In the genomic region with DNA sequence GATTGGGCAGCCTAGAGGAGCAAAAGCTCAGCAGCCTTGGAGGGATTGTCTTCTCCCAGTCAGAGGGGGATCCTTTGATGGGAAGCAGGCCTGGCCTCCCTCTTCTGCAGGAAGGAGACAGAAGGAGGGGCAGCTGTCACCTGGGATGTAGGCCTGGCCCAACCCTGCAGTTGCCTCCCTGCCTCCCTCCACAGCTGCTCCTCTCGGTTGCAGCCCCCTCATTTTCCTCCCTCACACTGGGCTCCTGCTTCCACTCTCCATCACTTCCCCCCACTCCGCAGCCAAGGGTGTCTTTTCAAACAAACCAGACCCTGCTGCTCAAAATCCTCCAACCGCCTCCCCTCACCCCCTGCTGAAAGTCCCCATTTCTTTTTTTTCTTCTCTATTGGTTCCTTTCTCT, we compare ENCODE assay signal across 10 mouse cellular contexts. TPM values are rescaled to one million over a fixed set of nuclear protein-coding genes. Genes with fewer than 3 reads are reported as not detected.
A peak's percentile ranks its signal among the peaks of the same experiment; 100 is the strongest.
DNase-seq lines count a peak whose midpoint lies in the region; ATAC-seq and TF ChIP-seq lines count a peak whose summit lies in the region.
"Had no signal": no experiment of that assay in that cellular context is flagged by ENCODE, and none has a peak within 500 bp of the region (broad histone marks: within the 10 kb centered on the region; RNA-seq: fewer than 3 reads in every experiment).

No protein-coding gene starts in this region.

- H3K79me2 ChIP-seq in liver, adult 2 months (ENCODE audit: control insufficient read depth, insufficient read depth, low read length) = no peaks in the 10 kb centered on the region

- H3K9me3 ChIP-seq in heart, embryonic 11.5 days (replicated peaks; ENCODE audit: control insufficient read depth, low read length) = no peaks in the 10 kb centered on the region
- H3K9me3 ChIP-seq in liver, embryonic 11.5 days (ENCODE audit: control insufficient read depth, low read length) = no peaks in the 10 kb centered on the region
- no peaks in the 10 kb centered on the region for H3K9me3 ChIP-seq in intestine, embryonic 15.5 days
- H3K9me3 ChIP-seq in liver, embryonic 12.5 days (replicated peaks) = no peaks in the 10 kb centered on the region

- DNase-seq in heart, adult 18-20 months = no peak
- no peak for DNase-seq in liver, adult 2 months (ENCODE audit: extremely low read depth, low read depth, low spot score)
- DNase-seq in liver, embryonic 11.5 days (ENCODE audit: low spot score) = no peak
- DNase-seq in adrenal gland, postnatal 4 days (ENCODE audit: low spot score in 2 of 2) = no peak
- no peak for DNase-seq in neural tube, embryonic 10.5 days (ENCODE audit: extremely low spot score, low spot score)
- DNase-seq: gastrocnemius, postnatal 25 days; retina, postnatal 1 day had no signal

- H3K4me3 ChIP-seq in heart, embryonic 11.5 days (ENCODE audit: low read depth, low read length) = no peak overlapping the region
- peak overlapping the region; percentile 30; the same call in 1 of the 2 replicates for H3K4me3 ChIP-seq in liver, adult 2 months (ENCODE audit: insufficient read depth, low read depth, low read length)
- no peak overlapping the region for H3K4me3 ChIP-seq in liver, embryonic 11.5 days (ENCODE audit: low read depth, low read length)
- H3K4me3 ChIP-seq in intestine, embryonic 15.5 days (replicated peaks) = no peak overlapping the region
- H3K4me3 ChIP-seq in liver, embryonic 12.5 days = no peak overlapping the region

- no peak overlapping the region for H3K9ac ChIP-seq in heart, embryonic 11.5 days (ENCODE audit: low read depth, low read length)
- H3K9ac ChIP-seq in liver, adult 2 months (ENCODE audit: low read depth, low read length) = no peak overlapping the region
- no peak overlapping the region for H3K9ac ChIP-seq in liver, embryonic 11.5 days (ENCODE audit: low read depth, low read length)
- no peak overlapping the region for H3K9ac ChIP-seq in intestine, embryonic 15.5 days
- H3K9ac ChIP-seq in liver, embryonic 12.5 days = no peak overlapping the region

- ATAC-seq in heart, embryonic 11.5 days (replicated peaks; ENCODE audit: insufficient number of reproducible peaks, low FRiP score, low TSS enrichment) = peak; percentile 68; the same call in 1 of the 2 replicates
- ATAC-seq in liver, embryonic 11.5 days (replicated peaks; ENCODE audit: low FRiP score) = no peak
- peak; percentile 68 for ATAC-seq in intestine, embryonic 15.5 days
- no peak for ATAC-seq in liver, embryonic 12.5 days

- WGBS in heart, embryonic 11.5 days (ENCODE audit: insufficient replicate concordance) = 19% methylated on average over 3 of the region's 3 CpGs
- WGBS in liver, adult 2 months = 81% methylated on average over 3 of the region's 3 CpGs
- WGBS in liver, embryonic 11.5 days = 50% methylated on average over 3 of the region's 3 CpGs
- WGBS in intestine, embryonic 15.5 days = 40% methylated on average over 3 of the region's 3 CpGs
- WGBS in liver, embryonic 12.5 days (ENCODE audit: insufficient replicate concordance) = 33% methylated on average over 3 of the region's 3 CpGs

- H3K27ac ChIP-seq in heart, embryonic 11.5 days (ENCODE audit: low read depth, low read length) = peak overlapping the region; percentile 76
- H3K27ac ChIP-seq in liver, adult 2 months (replicated peaks; ENCODE audit: insufficient read depth, low read depth, low read length) = no peak overlapping the region
- H3K27ac ChIP-seq in liver, embryonic 11.5 days (ENCODE audit: low read depth, low read length) = no peak overlapping the region
- no peak overlapping the region for H3K27ac ChIP-seq in intestine, embryonic 15.5 days
- no peak overlapping the region for H3K27ac ChIP-seq in liver, embryonic 12.5 days

- H3K4me2 ChIP-seq in heart, embryonic 11.5 days = peak overlapping the region; percentile 39
- H3K4me2 ChIP-seq in liver, embryonic 11.5 days = no peak overlapping the region; the same call in 1 of the 2 replicates
- H3K4me2 ChIP-seq in intestine, embryonic 15.5 days (replicated peaks) = no peak overlapping the region
- H3K4me2 ChIP-seq in liver, embryonic 12.5 days = 0 out of 2 replicates have a peak overlapping the region, but pooled peaks have one; percentile 5

- no peak for TF ChIP-seq CTCF in liver, adult 2 months (IDR thresholded peaks at IDR 0.05; ENCODE audit: low read depth, low read length)

- peaks cover 18% of the 10 kb centered on the region for H3K4me1 ChIP-seq in heart, embryonic 11.5 days (ENCODE audit: control insufficient read depth, insufficient read depth, low read length)
- no peaks in the 10 kb centered on the region for H3K4me1 ChIP-seq in liver, adult 2 months (ENCODE audit: control insufficient read depth, insufficient read depth, low read length)
- no peaks in the 10 kb centered on the region for H3K4me1 ChIP-seq in liver, embryonic 11.5 days (replicated peaks; ENCODE audit: control insufficient read depth, insufficient read depth, low read length)
- no peaks in the 10 kb centered on the region for H3K4me1 ChIP-seq in intestine, embryonic 15.5 days (replicated peaks)
- H3K4me1 ChIP-seq in liver, embryonic 12.5 days = no peaks in the 10 kb centered on the region

- TF ChIP-seq POLR2A in liver, adult 2 months (IDR thresholded peaks at IDR 0.05; ENCODE audit: extremely low read depth, insufficient read depth, low read length) = no peak

- no peaks in the 10 kb centered on the region for H3K36me3 ChIP-seq in heart, embryonic 11.5 days (ENCODE audit: control insufficient read depth, insufficient read depth, low read length)
- no peaks in the 10 kb centered on the region for H3K36me3 ChIP-seq in liver, adult 2 months (ENCODE audit: control insufficient read depth, insufficient read depth, low read length)
- no peaks in the 10 kb centered on the region for H3K36me3 ChIP-seq in liver, embryonic 11.5 days (ENCODE audit: control insufficient read depth, insufficient read depth, low read length)
- no peaks in the 10 kb centered on the region for H3K36me3 ChIP-seq in intestine, embryonic 15.5 days
- no peaks in the 10 kb centered on the region for H3K36me3 ChIP-seq in liver, embryonic 12.5 days

- H3K27me3 ChIP-seq in heart, embryonic 11.5 days (ENCODE audit: control insufficient read depth, insufficient read depth, low read length) = peaks cover 3% of the 10 kb centered on the region; the same call in 1 of the 2 replicates
- no peaks in the 10 kb centered on the region for H3K27me3 ChIP-seq in liver, adult 2 months (ENCODE audit: control insufficient read depth, insufficient read depth, low read length)
- H3K27me3 ChIP-seq in liver, embryonic 11.5 days (replicated peaks; ENCODE audit: control insufficient read depth, insufficient read depth, low read length) = peaks cover 18% of the 10 kb centered on the region
- H3K27me3 ChIP-seq in intestine, embryonic 15.5 days (replicated peaks) = no peaks in the 10 kb centered on the region; the same call in 1 of the 2 replicates
- H3K27me3 ChIP-seq in liver, embryonic 12.5 days (replicated peaks) = peaks cover 61% of the 10 kb centered on the region

RNA-seq across cellular contexts. Expression of gene Rtl5, which starts 52.2 kb away (rescaled TPM):
- 0.52 and 0.92 TPM in 2 replicates for polyA plus RNA-seq in heart, embryonic 11.5 days (2014; fragmentation: Nextera tagmentation; extraction: Ambion mirVana)
- 1 to 10 TPM; 1.1 to 1.3 TPM for total RNA-seq in heart, adult 18-20 months (2021)
- 0.74 and 1.5 TPM in 2 replicates for total RNA-seq in liver, adult 2 months (2014; rRNA removed)
- polyA plus RNA-seq in liver, adult 2 months (2012; rRNA removed) = 0.76 and 0.97 TPM in 2 replicates
- polyA plus RNA-seq in liver, embryonic 11.5 days (2014; fragmentation: Nextera tagmentation; extraction: Ambion mirVana) = 0.34 and 0.47 TPM in 2 replicates
- polyA plus RNA-seq in intestine, embryonic 15.5 days (2015; fragmentation: Nextera tagmentation; extraction: Ambion mirVana) = 1.1 and 1.3 TPM in 2 replicates
- 0.12 and 0.25 TPM in 2 replicates for polyA plus RNA-seq in liver, embryonic 12.5 days (2016; fragmentation: Nextera tagmentation; extraction: Ambion mirVana)
- 10 to 100 TPM; 14.7 to 16.1 TPM for total RNA-seq in adrenal gland, postnatal 4 days (2021)

Comparison
In these comparisons a context has a peak if more than half of its experiments do, and no peak if none do; other contexts are left out.
1. H3K4me2 ChIP-seq: peak in heart, embryonic 11.5 days (single experiment) and liver, embryonic 12.5 days (single experiment); none in liver, embryonic 11.5 days (single experiment) and intestine, embryonic 15.5 days (single experiment).
2. ATAC-seq: peak in heart, embryonic 11.5 days (single experiment) and intestine, embryonic 15.5 days (single experiment); none in liver, embryonic 11.5 days (single experiment) and liver, embryonic 12.5 days (single experiment).